Mouse (Mus musculus): Measurements from ENCODE around the gene Kin. TPM values are rescaled to one million over a fixed set of nuclear protein-coding genes. Genes with fewer than 3 reads are reported as not detected.

Gene Kin
- polyA plus RNA-seq, 1 experiment from 2014 or later, result 32.1 TPM

DNA sequence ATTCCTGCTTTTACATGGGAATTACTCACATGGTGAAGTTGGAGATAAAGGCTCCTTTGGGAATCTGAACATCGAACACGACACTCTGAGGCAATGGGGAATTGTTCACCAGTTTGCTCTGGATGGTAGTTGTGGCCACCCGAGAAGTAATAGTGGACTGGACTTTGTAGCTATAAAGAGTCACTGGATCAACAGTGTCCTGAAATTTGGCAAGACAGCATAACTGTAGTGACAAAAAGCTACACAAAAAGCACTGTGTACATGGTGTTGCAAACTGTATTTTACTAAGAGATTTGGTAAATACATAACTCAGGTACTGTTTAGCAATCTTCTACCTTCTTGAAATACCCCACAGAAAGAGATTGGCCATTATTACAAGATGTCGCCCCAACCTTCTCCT is 45.7 kb downstream of the Kin start:
- H3K36me3 ChIP-seq (replicated peaks), result no peaks in the 10 kb centered on the region
- no peak overlapping the region for H3K4me3 ChIP-seq
- H3K27ac ChIP-seq, result no peak overlapping the region
- WGBS, result 89% methylated on average over 4 of the region's 4 CpGs
- no peak overlapping the region for H3K9ac ChIP-seq
- ATAC-seq (replicated peaks), result no peak
- no peak overlapping the region for H3K4me2 ChIP-seq
- H3K4me1 ChIP-seq, result no peaks in the 10 kb centered on the region
- no peaks in the 10 kb centered on the region for H3K9me3 ChIP-seq
- no peaks in the 10 kb centered on the region for H3K27me3 ChIP-seq (replicated peaks)

DNA sequence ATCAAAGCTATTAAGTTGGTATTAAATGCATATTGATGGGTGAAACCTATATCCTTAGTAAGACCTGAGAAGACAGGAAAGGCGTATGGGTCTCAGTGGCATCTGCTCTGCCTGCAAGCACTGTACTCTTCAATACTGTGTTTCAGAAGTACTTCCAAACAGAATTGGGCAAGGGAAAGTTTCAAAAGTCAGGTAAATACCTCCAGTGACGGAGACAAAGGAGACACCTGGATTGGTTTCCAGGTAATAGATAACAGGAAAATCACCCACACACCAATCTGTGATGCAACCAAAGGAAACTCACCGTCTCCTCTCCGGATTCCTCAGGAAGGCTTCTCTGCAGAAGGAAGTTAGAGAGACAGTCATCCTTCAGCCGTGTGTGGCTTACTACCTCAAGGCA is 47.1 kb downstream of the Kin start:
- Histone ChIP-seq H3K27me3 (replicated peaks) (no peaks in the 10 kb centered on the region), H3K4me2 (no peak overlapping the region), H3K4me1 (no peaks in the 10 kb centered on the region), H3K36me3 (replicated peaks) (no peaks in the 10 kb centered on the region), H3K4me3 (no peak overlapping the region), H3K9me3 (no peaks in the 10 kb centered on the region), H3K27ac (no peak overlapping the region), H3K9ac (no peak overlapping the region)
- ATAC-seq (replicated peaks), result no peak
- WGBS, result 92% methylated on average over 5 of the region's 5 CpGs

DNA sequence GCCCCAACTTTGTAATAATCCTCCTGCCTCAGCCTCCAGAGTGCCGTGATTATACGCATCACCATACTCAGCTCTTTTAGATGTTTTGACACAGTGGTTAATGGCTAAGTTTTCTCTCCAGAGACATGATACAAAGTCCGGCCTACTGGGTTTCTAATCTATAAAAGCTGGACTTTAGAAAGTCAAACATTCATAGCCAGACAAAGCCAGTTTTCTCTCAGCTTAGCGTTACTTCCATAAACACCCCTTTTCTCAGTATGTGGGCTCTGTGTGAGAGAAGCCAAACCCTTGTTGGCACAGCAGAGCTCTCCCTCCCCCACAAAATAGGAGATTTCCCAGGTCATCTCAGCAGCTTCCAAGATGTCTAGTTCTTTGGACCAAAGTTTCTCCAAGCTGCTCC is 48.2 kb downstream of the Kin start:
- ATAC-seq (replicated peaks), result no peak
- Histone ChIP-seq H3K36me3 (replicated peaks) (no peaks in the 10 kb centered on the region), H3K4me3 (no peak overlapping the region), H3K4me1 (no peaks in the 10 kb centered on the region), H3K27me3 (replicated peaks) (no peaks in the 10 kb centered on the region), H3K27ac (no peak overlapping the region), H3K9me3 (no peaks in the 10 kb centered on the region), H3K4me2 (no peak overlapping the region), H3K9ac (no peak overlapping the region)
- 81% methylated on average over 4 of the region's 4 CpGs for WGBS

DNA sequence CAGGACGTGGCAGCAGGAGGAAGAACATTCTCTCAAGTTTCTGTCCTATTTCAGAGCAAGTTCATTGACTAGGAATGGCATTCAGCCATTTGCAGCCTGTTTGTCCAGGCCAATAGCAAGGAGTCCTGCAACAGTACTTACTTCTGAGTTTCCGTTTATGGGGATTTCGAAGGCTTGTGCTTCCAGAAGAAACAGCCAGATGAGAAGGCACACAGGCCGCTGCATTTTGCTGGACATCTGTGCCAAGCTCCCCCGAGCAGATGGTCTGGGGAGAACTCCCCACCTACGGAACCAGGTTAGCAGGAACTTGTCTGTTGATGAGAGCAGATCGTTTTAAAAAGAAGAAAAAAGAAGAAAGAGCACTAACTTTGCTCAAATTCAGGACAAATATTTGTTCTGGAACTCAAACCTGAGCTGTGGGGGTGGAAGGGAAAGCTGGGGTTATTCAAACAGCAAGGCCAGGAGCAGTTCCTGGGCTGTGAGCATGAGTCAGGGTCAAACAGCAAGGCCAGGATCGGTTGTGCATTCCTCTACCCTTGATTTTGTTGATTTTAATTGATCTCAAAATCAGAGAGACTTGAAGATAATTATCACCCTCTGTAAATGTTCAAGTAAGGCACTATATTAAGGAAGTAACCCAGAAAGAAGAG is 50.1 kb downstream of the Kin start:
- H3K36me3 ChIP-seq (replicated peaks), result no peaks in the 10 kb centered on the region
- H3K27ac ChIP-seq, result no peak overlapping the region
- H3K9me3 ChIP-seq, result no peaks in the 10 kb centered on the region
- no peak overlapping the region for H3K4me3 ChIP-seq
- H3K4me1 ChIP-seq, result no peaks in the 10 kb centered on the region
- 77% methylated on average over 8 of the region's 8 CpGs for WGBS
- H3K4me2 ChIP-seq, result no peak overlapping the region
- H3K27me3 ChIP-seq (replicated peaks), result no peaks in the 10 kb centered on the region
- ATAC-seq (replicated peaks), result no peak
- no peak overlapping the region for H3K9ac ChIP-seq

DNA sequence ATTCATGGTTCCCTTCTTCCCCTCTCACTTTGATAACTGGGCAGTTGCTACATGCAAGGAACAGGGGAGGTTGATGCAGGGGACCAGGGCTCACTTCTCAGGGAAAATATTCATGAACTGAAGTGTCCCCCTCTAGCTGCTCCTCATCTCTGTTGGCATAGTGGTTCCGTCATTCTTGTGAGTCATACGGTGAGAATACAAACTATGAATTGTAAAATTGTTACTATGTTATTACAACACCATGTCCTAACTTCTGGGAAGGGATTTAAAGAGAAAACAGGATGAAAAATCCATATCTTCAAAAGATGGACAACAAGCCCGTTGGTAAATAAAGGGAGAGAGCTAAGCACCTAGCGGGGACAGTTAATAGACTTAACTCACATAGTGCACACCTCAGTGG is 50.9 kb downstream of the Kin start, which contains the start of gene Itih2:
TSS of gene Itih2 (minus strand) at position 101 of the 400 bp plus-strand sequence.
- H3K9me3 ChIP-seq, result no peaks in the 10 kb centered on the region
- ATAC-seq (replicated peaks), result no peak
- no peak within 1 kb of the TSS for H3K9ac ChIP-seq
- H3K4me1 ChIP-seq, result no peaks in the 10 kb centered on the region
- no peak within 1 kb of the TSS for H3K4me3 ChIP-seq
- no peaks in the 10 kb centered on the region for H3K36me3 ChIP-seq (replicated peaks)
- H3K27me3 ChIP-seq (replicated peaks), result no peaks in the 10 kb centered on the region
- 91% methylated on average over 4 of the region's 4 CpGs for WGBS
- H3K27ac ChIP-seq, result no peak within 1 kb of the TSS
- H3K4me2 ChIP-seq, result no peak within 1 kb of the TSS

DNA sequence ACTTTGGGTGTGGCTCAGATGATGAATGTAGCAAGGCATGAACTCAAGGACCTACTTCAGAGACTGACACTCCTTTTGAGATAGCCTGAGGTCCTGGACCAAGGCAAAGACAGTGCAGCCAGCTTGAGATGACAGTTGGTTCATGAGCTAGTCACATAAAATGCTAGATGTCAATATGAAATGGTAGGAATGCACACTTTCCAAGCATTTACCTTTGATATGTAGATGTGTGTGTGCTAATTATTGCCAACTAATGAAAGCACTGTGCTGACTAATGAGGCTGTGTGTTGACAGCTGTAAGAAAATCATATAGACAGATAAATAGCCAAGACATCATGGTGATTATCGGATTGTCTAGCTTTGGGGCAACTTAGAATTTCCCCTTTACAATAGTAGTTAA is 51.7 kb downstream of the Kin start:
- 93% methylated on average over 1 of the region's 1 CpGs for WGBS
- no peaks in the 10 kb centered on the region for H3K36me3 ChIP-seq (replicated peaks)
- H3K27me3 ChIP-seq (replicated peaks), result no peaks in the 10 kb centered on the region
- no peak overlapping the region for H3K9ac ChIP-seq
- no peak for ATAC-seq (replicated peaks)
- no peak overlapping the region for H3K27ac ChIP-seq
- no peak overlapping the region for H3K4me3 ChIP-seq
- no peaks in the 10 kb centered on the region for H3K9me3 ChIP-seq
- no peaks in the 10 kb centered on the region for H3K4me1 ChIP-seq
- no peak overlapping the region for H3K4me2 ChIP-seq

DNA sequence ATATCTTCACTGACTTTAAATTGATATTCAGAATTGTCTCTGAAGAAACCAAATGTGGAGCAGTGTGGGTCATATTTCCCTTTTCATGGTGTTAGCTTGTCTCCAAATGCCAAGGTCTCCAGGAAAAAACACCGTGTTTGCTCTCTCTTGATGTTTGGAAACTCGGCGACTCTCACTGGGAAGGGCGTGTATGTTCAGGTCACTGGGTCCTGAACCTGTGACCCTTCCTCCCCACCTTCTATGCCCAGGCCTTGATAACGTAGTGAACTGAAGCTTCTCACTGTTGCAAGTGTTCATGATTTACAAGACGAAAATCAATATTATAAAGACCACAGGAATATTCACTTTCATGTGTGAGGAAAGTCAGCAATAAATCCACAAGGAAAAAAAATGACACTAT is 53.5 kb downstream of the Kin start:
- ATAC-seq (replicated peaks), result no peak
- no peaks in the 10 kb centered on the region for H3K9me3 ChIP-seq
- H3K4me3 ChIP-seq, result no peak overlapping the region
- H3K27ac ChIP-seq, result no peak overlapping the region
- H3K36me3 ChIP-seq (replicated peaks), result no peaks in the 10 kb centered on the region
- H3K4me2 ChIP-seq, result no peak overlapping the region
- H3K27me3 ChIP-seq (replicated peaks), result no peaks in the 10 kb centered on the region
- H3K9ac ChIP-seq, result no peak overlapping the region
- no peaks in the 10 kb centered on the region for H3K4me1 ChIP-seq
- WGBS, result 81% methylated on average over 6 of the region's 6 CpGs

DNA sequence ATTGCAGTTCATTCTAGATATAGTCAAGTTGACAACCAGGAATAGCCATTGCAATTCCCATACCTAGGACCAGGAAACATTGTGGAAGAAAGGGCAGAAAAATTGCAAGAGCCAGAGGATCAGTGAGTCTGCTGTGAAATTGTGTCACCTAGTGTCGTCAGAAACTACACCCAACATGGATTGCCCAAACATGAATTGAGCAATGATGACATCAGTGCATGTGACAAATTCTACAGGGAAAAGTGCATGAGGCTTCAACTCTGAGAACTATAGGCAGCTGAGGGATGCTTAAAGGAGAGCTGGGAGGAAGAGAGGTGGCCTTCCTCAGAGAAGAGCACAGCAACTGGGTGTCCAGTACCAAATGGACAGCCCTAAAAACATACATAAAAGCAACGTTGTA is 56.9 kb downstream of the Kin start:
- WGBS, result 86% methylated on average over 2 of the region's 2 CpGs
- H3K4me3 ChIP-seq, result no peak overlapping the region
- no peak overlapping the region for H3K4me2 ChIP-seq
- no peaks in the 10 kb centered on the region for H3K27me3 ChIP-seq (replicated peaks)
- H3K27ac ChIP-seq, result no peak overlapping the region
- no peak for ATAC-seq (replicated peaks)
- H3K9ac ChIP-seq, result no peak overlapping the region
- no peaks in the 10 kb centered on the region for H3K4me1 ChIP-seq
- no peaks in the 10 kb centered on the region for H3K36me3 ChIP-seq (replicated peaks)
- H3K9me3 ChIP-seq, result no peaks in the 10 kb centered on the region

DNA sequence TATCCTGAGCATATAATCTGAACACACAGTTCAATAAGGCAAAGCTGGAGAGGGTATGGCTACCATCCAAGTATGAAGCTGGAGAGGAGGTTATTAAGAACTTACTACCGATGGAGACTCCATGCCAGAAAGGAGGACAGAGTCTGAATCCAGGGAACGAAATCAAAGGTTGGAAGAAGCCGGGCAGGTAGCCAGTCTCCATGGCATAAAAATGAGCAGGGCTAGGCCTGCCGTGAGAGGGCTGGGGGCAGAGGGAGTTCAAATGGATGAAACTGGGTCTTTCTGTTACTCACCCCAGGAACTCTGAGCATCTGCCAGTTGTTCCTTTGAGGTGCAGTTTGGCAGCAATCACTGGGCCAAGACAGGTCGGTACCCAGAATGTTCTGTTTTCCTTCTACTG is 60.1 kb downstream of the Kin start:
- WGBS, result 85% methylated on average over 5 of the region's 5 CpGs
- Histone ChIP-seq H3K27me3 (replicated peaks) (no peaks in the 10 kb centered on the region), H3K4me2 (no peak overlapping the region), H3K27ac (no peak overlapping the region), H3K4me3 (no peak overlapping the region), H3K9me3 (no peaks in the 10 kb centered on the region), H3K36me3 (replicated peaks) (no peaks in the 10 kb centered on the region), H3K4me1 (no peaks in the 10 kb centered on the region), H3K9ac (no peak overlapping the region)
- ATAC-seq (replicated peaks), result no peak

Other genes starting within 250 kb of the Kin start
- 1.3 and 2.2 TPM in 2 replicates for gene 4930412O13Rik, start 199.3 kb upstream of the Kin start, polyA plus RNA-seq (2015; fragmentation: Nextera tagmentation; extraction: Ambion mirVana)
- gene 9230102O04Rik, start 191.1 kb upstream of the Kin start, polyA plus RNA-seq (2015; fragmentation: Nextera tagmentation; extraction: Ambion mirVana), result 4.0 and 4.8 TPM in 2 replicates
- 99.1 and 116 TPM in 2 replicates for gene Gata3, start 190.6 kb upstream of the Kin start, polyA plus RNA-seq (2015; fragmentation: Nextera tagmentation; extraction: Ambion mirVana)
- gene Taf3, start 32.0 kb upstream of the Kin start, polyA plus RNA-seq (2015; fragmentation: Nextera tagmentation; extraction: Ambion mirVana), result 14.2 and 14.8 TPM in 2 replicates
- gene Atp5c1, start 83 bp upstream of the Kin start, polyA plus RNA-seq (2015; fragmentation: Nextera tagmentation; extraction: Ambion mirVana), result 513 and 528 TPM in 2 replicates
- 3.8 and 4.2 TPM in 2 replicates for gene Itih2, start 50.8 kb downstream of the Kin start, polyA plus RNA-seq (2015; fragmentation: Nextera tagmentation; extraction: Ambion mirVana)
- 7.3 and 9.2 TPM in 2 replicates for gene Itih5, start 73.0 kb downstream of the Kin start, polyA plus RNA-seq (2015; fragmentation: Nextera tagmentation; extraction: Ambion mirVana)